ENCODE assay signal across 8 mouse cellular contexts in the genomic region with DNA sequence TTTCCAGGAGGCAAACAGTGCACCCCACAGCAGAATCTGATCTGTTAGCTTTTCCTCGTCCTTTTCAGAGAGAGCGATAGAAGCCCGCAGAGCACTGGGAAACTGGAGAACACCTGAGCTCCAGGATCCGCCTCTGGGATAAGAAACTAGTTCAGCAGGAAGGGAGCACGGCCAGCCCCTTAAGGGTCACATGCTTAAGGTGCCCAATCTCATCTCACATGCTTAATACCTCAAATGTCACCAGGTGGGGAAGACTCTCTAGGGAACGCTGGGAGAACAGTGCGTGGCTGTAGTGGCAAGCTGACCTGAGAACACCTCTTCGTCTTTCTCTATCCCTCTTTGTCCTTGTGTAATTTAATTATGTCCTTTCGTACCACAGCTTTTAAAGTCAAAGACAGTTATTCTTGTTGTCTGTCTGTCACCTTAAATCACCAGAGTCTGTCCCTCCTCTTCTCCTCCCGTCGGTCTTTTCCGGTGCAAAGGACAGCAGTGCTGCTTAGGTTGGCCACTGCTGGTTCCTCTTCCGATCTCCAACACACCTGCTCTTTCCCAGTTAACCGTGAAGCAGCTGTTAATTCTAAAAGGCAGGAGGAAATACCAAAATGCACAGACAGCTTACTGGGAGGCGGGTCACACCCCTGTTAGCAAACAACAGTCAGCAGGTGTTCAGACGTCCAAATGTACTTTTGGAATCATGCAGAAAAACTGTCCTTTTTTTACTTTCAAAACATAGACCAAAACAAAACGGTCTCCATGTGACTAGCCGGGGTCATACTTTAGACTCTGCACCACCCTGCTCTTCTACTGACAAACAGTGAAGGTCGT. TPM values are rescaled to one million over a fixed set of nuclear protein-coding genes. Genes with fewer than 3 reads are reported as not detected.
DNase-seq lines count a peak whose midpoint lies in the region; ATAC-seq and TF ChIP-seq lines count a peak whose summit lies in the region.

No protein-coding gene starts in this region.

- H3K4me2 ChIP-seq in intestine, embryonic 15.5 days (replicated peaks): peak overlapping the region; percentile 46

- H3K9me3 ChIP-seq in intestine, embryonic 15.5 days: no peaks in the 10 kb centered on the region
- H3K9me3 ChIP-seq in midbrain, embryonic 10.5 days (replicated peaks): no peaks in the 10 kb centered on the region

- peak; percentile 88 for ATAC-seq in intestine, embryonic 15.5 days

- TF ChIP-seq CTCF in liver, adult 2 months (IDR thresholded peaks at IDR 0.05; ENCODE audit: low read depth, low read length): no peak

- H3K9ac ChIP-seq in liver, adult 2 months (ENCODE audit: low read depth, low read length): peak overlapping the region; percentile 80
- peak overlapping the region; percentile 29; the same call in 1 of the 2 replicates for H3K9ac ChIP-seq in intestine, embryonic 15.5 days

- H3K79me2 ChIP-seq in liver, adult 2 months (ENCODE audit: control insufficient read depth, insufficient read depth, low read length): peaks cover 8% of the 10 kb centered on the region; the same call in 1 of the 2 replicates

- peak overlapping the region; percentile 95 for H3K27ac ChIP-seq in liver, adult 2 months (replicated peaks; ENCODE audit: insufficient read depth, low read depth, low read length)
- peak overlapping the region; percentile 87 for H3K27ac ChIP-seq in intestine, embryonic 15.5 days
- no peak overlapping the region for H3K27ac ChIP-seq in midbrain, embryonic 10.5 days (replicated peaks)

- DNase-seq in liver, adult 2 months (ENCODE audit: extremely low read depth, low read depth, low spot score): peak; percentile 97
- no peak for DNase-seq in liver
- DNase-seq in lung, adult 18-20 months: peak; percentile 83 to 86
- peak; percentile 19 for DNase-seq in thymus, postnatal 14 days
- DNase-seq in neural tube, embryonic 10.5 days (ENCODE audit: extremely low spot score, low spot score): no peak
- no peak for DNase-seq in layer of hippocampus, adult 18-20 months (ENCODE audit: low spot score in 2 of 2)
- no peak for DNase-seq in midbrain, embryonic 10.5 days (ENCODE audit: low spot score)

- peak overlapping the region; percentile 61 for H3K4me3 ChIP-seq in liver, adult 2 months (ENCODE audit: insufficient read depth, low read depth, low read length)
- peak overlapping the region; percentile 11; the same call in 1 of the 2 replicates for H3K4me3 ChIP-seq in intestine, embryonic 15.5 days (replicated peaks)
- no peak overlapping the region for H3K4me3 ChIP-seq in midbrain, embryonic 10.5 days

- WGBS in liver, adult 2 months: 10% methylated on average over 19 of the region's 19 CpGs
- 32% methylated on average over 19 of the region's 19 CpGs for WGBS in intestine, embryonic 15.5 days
- 60% methylated on average over 19 of the region's 19 CpGs for WGBS in midbrain, embryonic 10.5 days

- no peaks in the 10 kb centered on the region for H3K27me3 ChIP-seq in liver, adult 2 months (ENCODE audit: control insufficient read depth, insufficient read depth, low read length)
- no peaks in the 10 kb centered on the region for H3K27me3 ChIP-seq in intestine, embryonic 15.5 days (replicated peaks)
- no peaks in the 10 kb centered on the region for H3K27me3 ChIP-seq in midbrain, embryonic 10.5 days (ENCODE audit: low read depth, poor library complexity, severe bottlenecking)

- H3K36me3 ChIP-seq in liver, adult 2 months (ENCODE audit: control insufficient read depth, insufficient read depth, low read length): no peaks in the 10 kb centered on the region
- H3K36me3 ChIP-seq in intestine, embryonic 15.5 days: no peaks in the 10 kb centered on the region
- no peaks in the 10 kb centered on the region for H3K36me3 ChIP-seq in midbrain, embryonic 10.5 days

- H3K4me1 ChIP-seq in liver, adult 2 months (ENCODE audit: control insufficient read depth, insufficient read depth, low read length): peaks cover 12% of the 10 kb centered on the region
- peaks cover 13% of the 10 kb centered on the region for H3K4me1 ChIP-seq in intestine, embryonic 15.5 days (replicated peaks)
- no peaks in the 10 kb centered on the region for H3K4me1 ChIP-seq in midbrain, embryonic 10.5 days

- TF ChIP-seq POLR2A in liver, adult 2 months (IDR thresholded peaks at IDR 0.05; ENCODE audit: extremely low read depth, insufficient read depth, low read length): peak; percentile 40; the same call in 1 of the 2 replicates

RNA-seq across cellular contexts. Expression of a gene that starts 15.4 kb away (rescaled TPM):
- total RNA-seq in liver, adult 2 months (2014; rRNA removed): 28.9 and 32.7 TPM in 2 replicates
- polyA plus RNA-seq in liver, adult 2 months (2012; rRNA removed): 11.2 and 16.0 TPM in 2 replicates
- polyA plus RNA-seq in intestine, embryonic 15.5 days (2015; fragmentation: Nextera tagmentation; extraction: Ambion mirVana): 86.5 and 96.4 TPM in 2 replicates
- total RNA-seq in layer of hippocampus, adult 18-20 months (2021): 10 to 100 TPM in 1 of 2 experiments, 1 to 10 TPM in 1; 9.9 to 10.0 TPM
- polyA plus RNA-seq in midbrain, embryonic 10.5 days (2016; fragmentation: Nextera tagmentation; extraction: Ambion mirVana): 23.4 and 23.5 TPM in 2 replicates

Comparison
In these comparisons a context has a peak if more than half of its experiments do, and no peak if none do; other contexts are left out.
1. DNase-seq: peak in liver, adult 2 months (single experiment), lung, adult 18-20 months (2 of 2) and thymus, postnatal 14 days (single experiment); none in liver (single experiment), neural tube, embryonic 10.5 days (single experiment), layer of hippocampus, adult 18-20 months (0 of 2) and midbrain, embryonic 10.5 days (single experiment).